Mouse (Mus musculus) frontal cortex, adult (tissue): ENCODE results near the gene Znhit2.

Source experiments
- ATAC-seq: cut with Nextera tagmentation; 2 replicates; pipeline ENCODE4 v1.9.2; 2017; ENCODE audit warnings: mild to moderate bottlenecking, moderate library complexity, mixed read lengths; ENCODE audit not compliant: low TSS enrichment

Znhit2 gene

DNA sequence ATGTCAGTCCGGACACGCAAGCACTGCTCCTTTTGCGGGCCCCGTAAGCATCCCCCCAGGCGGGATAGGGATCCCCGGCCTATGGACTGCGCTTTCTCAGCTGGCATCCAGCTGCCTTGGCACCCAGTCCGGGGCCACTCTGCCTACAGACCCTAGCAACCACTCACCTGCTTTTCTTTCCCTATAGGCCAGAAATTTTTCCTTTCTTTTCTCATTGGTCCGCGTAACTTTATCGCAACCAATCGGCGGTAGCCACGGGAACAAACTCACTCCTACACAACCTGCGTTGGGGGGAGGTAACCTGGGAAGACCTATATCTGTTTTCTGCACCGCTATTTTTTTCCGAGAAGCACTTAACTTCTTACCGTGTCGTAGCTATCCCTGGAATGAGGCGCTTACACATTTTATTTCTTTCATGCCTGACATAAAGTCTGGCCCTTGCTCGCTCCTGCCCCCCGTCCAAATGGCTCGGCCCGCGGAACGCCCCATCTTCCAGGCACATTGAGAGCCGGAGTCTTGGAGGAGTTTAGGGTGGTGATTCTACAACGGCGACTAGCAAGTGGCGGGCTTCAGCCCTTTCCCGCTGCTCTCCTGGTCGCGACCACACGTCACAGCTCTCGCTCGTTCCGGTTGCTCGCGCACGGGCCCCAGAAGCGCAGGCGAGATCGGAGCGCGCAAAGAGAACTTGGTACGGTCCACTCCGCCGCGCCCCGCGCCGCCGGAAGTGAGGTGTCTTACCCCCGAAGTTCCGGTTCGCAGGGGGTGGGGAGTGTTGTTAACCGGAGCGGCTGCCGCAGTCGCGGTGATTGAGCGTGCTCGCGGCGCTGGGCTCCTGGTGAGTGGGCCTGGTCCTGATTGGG lies 14.5 kb upstream of the Znhit2 start, which contains the start of gene Syvn1:
Gene Syvn1 (plus strand): TSS at position 283 of the 860 bp plus-strand sequence.
- ATAC-seq, result peak; percentile 86

DNA sequence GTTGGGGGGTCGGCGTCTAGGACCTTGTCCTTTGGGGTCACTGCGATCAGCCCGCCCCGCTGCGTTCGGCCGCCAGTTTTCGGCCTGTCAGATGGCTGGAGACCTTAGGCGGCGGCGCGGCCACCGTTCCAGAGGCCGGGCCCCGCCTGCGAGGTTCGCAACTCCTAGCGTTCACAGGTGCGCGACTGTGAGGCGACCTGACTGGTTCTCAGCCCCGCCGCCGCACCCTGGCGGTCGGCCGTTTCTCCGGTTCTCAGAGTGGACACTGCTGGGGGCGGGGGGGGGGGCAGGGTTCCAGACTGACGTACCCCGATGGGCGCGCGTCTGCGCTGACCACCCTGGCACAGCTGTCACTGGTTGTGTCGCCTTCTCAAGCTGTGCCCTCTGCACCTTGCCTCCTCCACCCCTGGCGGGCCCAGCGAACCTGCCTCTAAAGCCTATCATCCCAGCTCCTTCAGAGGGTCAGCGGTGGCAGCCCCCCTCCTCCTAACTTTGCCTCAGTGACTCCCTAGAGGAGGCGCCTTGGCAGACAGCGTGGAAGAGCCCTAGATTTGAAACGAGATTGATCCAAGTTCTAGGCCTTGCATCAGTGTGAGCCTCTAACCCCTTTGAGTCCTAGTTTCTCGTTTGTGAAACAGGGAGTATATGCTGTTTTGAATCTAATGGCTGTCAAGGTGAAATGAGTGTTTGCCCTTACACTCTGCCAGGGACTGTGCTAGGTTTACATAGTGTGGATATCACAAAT lies 13.7 kb upstream of the Znhit2 start:
- ATAC-seq, result no peak

DNA sequence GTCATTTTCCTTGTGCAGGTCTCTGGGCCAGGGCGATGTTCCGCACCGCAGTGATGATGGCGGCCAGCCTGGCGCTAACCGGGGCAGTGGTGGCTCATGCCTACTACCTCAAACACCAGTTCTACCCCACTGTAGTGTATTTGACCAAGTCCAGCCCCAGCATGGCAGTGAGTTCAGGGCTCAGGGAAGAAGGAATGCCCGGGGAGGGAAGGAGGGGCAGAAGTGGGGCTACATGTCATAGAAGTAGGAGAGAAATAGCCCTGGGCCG lies 13.2 kb upstream of the Znhit2 start:
- ATAC-seq, result no peak

DNA sequence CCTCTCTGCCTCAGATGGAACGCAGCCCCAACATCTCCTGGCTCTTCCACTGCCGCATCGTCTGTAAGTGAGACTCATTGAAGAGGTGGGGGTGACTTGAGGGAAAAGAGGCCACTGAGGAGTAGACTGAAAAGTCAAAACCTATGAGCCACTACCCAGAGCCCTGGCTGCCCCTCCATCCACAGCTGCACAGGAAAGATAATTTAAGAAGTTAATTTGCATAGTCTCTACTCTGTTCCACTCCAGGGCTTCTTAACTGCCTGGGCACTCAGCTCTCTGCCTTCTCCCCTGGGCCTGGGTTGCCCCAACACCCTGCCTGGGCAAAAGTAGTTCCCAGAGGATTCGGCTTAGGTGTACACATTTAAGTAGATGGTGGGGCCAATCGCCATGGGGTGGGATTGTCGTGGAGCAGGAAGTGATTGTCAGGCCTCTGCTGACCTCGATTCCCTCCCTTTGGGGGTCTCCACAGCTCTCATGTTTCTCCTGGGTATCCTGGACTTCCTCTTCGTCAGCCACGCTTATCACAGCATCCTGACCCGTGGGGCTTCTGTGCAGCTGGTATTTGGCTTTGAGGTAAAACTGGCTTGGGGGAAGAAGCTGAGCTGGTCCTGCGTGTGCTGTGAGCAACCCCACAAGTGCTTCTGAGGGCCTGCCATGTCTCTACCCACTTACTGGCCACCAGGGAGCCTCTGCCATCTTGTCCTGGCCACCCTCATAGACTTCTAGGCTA lies 12.1 kb upstream of the Znhit2 start:
- ATAC-seq, result no peak

DNA sequence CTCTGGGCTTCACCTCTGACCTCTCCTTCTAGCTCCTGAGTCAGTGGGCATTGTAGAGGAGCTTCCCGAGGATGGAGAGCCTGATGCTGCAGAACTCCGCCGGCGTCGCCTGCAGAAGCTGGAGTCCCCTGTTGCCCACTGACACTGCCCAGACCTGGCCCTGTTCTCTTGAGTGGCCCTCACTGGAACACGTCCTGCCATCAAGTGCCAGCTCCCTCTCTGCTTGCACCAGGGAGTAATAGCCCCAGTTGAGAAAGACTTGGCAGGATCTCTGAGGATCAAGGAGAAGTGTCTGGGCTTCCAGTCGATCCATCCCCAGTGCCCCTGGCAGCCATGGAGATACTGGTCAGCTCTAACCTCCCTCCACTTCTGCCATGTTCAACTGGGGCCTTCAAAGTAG lies 8.5 kb upstream of the Znhit2 start:
- no peak for ATAC-seq

DNA sequence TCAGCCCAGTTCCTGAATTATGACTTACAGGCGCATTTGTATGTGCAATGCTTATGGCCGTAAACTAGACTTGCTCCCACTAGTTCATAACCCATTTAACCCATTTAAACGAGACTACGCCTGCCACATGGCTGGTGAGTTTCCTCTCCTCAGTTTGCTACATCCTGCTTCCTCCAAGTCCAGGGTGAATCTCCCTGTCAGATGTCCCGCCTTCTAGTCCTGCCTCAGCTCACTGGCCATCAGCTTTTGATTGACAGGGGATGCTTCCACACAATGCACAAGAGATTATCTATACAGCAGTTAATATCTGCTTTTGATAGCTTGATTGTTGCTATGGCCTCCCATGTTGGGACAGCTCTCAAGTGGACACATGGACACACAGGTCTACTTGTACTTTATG lies 6.7 kb upstream of the Znhit2 start:
- no peak for ATAC-seq

DNA sequence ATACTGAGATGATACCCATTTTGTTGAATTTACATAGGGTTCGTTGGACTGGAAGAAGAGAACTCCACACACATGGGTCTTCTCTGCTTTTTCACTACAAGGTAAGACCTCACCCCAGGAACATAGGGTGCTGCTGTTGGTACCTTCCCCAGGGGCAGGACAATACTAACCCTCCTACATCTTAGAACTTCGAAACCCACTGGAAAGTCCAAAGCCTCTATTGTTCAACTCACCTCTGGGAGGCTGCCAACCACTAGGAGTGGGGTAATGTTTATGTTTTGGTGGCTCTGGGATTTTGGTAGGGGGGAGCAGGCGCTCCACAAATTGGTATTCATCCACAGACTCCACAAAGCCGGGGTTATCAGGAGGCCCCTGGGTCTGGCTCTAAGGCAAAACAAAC lies 4.3 kb upstream of the Znhit2 start:
- ATAC-seq, result no peak

DNA sequence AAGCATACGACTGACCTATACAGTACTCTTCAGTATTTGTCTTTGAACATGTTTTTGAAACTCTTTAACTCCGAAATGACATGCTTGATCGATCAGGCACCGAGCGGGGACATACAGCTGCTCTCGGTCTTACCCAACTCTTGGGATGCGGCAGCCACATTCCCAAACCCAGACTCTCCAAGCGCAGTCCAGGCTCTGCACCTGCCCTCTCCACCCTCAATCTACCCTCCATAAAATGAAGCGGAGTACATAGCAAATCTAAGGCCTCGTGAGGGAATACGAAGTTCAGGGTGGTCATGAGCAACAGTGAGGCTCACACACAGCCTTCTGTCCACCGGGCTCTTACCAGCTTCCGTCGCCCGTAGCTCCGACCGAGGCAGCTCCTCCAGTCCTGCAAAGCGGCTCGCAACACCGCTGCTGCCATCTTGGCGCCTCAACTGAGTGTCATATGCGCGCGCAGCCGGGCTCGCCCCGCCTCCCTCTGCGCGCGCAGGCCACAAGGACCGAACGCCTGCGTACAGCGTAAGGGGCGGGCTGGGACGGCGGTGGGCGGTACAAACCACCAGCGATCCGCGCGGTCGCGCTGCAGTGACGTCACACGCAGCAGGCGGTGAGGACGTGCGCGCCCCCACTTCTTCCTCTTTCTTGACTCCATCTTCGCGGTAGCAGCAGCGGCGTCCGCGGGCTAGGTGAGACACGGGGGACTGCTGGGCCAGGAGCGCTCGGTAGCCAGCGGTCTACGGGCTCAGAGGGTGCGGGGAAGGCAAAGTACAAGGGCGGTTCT lies 3.5 kb upstream of the Znhit2 start, which contains the start of the genes Mrpl49 and Fau:
Gene Mrpl49 (minus strand): TSS at position 473 of the 784 bp plus-strand sequence.
Gene Fau (plus strand): TSS at position 532 of the 784 bp plus-strand sequence.
- peak; percentile 76 for ATAC-seq

DNA sequence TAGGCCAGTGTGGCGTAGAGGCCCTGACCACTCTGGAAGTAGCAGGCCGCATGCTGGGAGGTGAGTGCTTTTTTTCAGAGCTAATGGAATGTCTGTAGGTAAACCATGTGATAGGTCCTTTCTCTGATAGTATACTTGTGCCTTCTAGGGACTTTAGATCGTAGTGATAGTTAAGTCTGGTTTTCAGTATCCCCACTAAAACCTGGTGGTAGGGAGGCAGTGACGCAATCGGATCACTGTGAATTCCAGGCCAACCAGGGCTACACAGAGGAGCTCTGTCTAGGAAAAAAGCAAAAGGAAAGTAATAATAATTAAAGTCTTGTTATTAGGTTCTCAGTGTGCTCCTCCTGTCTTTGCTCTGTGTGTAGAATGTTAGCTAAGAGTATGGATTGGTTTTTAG lies 2.5 kb upstream of the Znhit2 start:
- no peak for ATAC-seq

DNA sequence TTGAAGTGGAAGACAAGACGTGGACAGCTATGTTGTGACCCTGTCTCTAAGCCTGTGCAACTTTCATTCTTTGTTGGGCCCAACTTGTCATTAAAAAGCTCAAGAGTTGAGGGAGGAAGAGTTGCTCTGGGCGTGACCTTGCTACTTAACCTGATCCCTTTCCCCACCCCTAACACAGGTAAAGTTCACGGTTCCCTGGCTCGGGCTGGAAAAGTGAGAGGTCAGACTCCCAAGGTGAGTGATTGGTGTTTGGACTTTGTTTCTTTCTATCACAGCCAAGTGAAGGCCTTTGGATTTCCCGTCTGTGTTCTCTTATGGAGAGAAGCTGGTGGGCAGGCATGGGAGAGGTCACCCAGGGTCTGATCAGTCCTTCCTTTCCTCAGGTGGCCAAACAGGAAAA lies 2.0 kb upstream of the Znhit2 start:
- no peak for ATAC-seq

DNA sequence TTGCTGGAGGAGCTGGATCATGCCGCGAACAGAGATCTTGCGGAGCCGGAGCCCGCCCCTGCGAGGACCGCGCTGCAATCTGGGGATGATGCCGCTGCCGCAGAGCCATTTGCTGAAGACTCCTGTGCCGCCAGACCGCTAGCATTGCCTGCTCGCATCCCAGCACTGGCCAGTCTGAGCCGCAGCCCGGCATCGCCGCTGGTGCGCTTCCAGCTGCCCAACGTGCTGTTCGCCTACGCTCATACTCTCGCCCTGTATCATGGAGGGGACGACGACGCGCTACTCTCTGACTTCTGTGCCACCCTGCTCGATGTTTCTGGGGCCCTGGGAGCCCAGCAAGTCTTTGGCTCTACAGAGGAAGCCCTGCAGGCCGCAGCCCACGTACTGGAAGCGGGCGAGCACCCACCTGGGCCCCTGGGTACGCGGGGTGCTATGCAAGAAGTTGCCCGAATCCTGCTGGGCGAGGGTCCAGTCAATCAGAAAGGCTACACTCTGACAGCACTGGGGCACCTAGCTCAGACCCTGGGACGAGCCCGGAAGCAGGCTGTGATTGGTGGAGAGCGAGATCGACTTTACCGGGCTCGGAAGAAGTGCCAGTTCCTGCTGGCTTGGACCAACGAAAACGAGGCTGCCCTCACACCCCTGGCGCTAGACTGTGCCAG lies 780 bp downstream of the Znhit2 start:
- no peak for ATAC-seq

DNA sequence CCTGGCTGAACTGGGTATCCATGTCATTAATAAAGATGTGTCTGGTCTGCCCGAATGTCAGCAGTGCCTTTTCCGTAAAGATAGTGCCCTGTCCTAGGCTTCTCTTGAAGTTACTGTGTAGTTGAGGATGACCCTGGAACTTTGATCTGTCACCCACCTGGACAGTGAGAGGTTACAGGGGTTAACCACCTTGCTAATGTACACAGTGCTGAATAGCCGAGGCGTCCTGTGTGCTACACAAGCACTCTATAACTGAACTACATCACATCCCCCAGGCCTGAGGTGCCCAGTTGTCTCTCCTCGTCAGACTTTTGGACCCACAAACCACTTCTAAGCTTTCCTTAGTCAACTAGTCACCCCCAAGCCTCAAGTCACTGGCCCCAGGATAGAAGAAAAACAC lies 1.4 kb downstream of the Znhit2 start:
- no peak for ATAC-seq

DNA sequence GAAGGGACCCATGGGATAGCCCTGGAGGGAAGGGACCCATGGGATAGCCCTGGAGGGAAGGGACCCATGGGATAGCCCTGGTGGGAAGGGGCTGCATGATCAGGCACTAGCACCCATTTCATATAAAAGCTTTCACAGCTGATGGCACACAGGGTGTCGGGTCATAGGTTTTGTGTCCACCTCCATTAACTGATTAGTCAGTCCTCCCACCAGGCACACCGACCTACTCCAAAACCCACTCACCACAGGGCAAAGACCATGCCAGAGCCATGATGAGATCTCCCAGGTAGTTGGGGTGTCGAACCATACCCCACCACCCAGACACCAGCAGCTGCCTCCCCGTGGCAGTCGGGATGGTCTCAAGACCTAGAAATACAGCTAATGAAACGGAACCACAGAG lies 2.1 kb downstream of the Znhit2 start:
- no peak for ATAC-seq

DNA sequence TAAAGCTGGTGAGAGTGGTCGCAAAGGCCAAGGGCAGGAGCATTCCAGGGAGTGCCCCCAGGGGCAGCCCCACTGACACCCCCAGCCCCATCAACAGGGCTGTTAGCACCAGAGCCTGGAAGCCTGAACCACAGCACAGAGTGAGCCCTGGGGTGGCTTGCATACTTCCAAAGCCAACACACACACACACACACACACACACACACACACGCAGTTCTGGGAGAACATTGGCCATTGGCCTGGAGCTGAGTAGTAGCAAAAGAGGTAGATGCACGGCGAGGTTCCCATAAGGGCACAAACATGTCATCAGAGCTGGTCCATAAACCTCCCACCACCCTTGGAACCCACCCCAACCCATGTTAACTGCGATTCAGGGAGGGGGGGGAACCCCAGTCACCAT lies 5.6 kb downstream of the Znhit2 start:
- ATAC-seq, result no peak

DNA sequence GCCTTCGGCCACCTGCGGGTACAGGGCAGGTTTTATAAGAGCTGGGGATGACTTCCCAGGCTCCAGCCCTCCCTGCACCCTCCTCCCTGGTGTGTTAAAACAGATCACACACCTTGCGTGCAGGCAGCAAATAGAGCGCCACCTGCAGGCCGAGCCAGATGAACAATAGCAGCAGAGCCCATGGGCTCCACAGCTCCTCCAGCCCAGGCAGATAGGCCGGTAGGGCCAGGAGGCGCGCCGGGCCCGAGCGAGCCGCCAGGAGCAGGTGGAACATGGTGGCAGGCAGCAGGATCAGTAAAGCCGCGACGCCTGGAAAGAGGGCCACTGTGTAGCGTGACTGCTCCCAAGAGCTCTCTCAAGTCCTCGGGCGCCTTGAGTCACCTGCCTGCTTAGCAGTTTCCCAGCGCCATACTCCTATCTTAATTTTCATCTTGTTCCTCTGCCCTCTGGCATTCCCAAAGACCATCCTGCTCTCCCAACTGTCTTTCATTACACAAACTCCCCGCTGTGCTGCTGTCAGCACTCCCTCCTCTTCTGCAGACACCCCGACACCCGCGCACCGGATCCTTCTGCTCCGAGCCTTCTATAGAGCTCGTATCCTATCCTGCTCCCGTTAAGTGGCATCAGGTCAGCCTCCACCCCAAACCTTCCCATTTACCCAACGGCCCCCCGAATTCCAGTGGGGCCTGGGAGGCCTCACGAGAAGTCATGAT lies 6.2 kb downstream of the Znhit2 start:
- peak; percentile 71 for ATAC-seq

DNA sequence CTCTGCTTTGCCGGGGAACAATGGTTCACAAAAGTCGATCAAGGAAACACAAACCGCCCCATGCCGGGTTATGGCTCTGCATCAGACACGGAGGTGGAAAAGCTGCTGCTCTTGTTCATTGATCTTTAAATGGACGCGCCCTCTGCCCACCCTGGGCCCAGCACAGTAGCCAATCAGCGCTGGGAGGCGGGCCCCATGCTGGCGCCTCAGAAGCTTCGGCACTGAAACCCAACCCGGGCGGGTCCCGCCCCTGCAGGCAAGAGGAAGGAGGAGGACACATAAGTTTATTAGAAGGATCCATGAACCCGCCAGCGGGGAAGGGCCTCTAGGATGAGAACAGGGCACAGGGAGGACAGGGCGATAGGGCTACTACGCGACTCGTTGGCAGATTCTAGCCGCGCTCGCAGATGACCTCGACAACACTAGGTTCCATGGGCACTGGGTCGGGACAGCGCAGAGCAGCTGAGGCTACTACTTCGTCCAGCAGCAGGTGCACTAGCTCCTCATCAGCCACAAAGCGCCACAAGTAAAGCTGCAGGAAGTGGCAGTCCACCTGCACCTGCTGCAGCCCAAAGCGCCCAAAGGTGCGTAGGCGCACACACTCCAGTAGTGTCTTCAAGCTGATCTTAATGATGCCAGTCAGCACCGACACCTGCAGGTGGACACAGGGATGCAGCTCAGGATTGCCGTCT lies 6.9 kb downstream of the Znhit2 start, which contains the start of gene Tm7sf2:
Gene Tm7sf2 (minus strand): TSS at position 650 of the 692 bp plus-strand sequence.
- ATAC-seq, result peak; percentile 86

DNA sequence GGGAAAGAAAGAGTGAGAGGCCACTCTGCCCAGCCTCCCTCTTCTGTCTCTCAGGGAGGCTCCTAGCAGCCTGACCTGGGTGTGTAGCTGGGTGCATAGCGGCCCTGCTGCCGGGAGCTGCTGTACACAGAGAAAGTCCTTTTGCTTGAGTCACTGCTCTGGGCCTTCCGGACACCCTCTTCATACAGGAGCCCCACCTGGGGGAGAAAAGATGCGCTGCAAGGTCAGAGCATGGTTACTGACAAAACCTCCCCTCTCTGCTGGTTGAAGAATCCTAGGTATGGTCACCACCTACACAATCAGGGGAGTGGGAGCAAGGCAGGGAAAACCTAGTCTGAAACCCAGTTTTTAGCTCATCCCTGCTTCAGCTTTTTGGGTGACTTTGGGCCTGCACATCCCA lies 8.0 kb downstream of the Znhit2 start:
- ATAC-seq, result no peak

DNA sequence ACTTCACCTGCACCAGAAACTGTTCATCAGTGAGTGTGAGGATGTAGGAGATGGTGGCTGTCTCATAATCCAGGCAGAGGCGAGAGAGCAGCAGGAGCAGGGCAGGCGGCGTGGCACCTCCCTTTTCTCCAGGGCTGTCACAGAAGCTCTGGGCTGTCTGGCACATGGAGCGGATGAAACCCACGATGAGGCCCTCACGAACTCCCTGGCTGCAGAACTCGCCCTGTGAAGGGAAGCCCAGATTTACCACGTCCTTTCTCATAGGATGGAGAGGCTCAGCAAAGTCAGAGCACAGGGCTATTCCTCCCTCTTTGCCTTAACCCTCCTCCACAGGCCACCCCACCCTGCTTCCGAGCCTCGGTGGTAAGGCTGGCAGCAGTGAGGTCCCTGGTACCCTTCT lies 8.9 kb downstream of the Znhit2 start:
- ATAC-seq, result no peak

DNA sequence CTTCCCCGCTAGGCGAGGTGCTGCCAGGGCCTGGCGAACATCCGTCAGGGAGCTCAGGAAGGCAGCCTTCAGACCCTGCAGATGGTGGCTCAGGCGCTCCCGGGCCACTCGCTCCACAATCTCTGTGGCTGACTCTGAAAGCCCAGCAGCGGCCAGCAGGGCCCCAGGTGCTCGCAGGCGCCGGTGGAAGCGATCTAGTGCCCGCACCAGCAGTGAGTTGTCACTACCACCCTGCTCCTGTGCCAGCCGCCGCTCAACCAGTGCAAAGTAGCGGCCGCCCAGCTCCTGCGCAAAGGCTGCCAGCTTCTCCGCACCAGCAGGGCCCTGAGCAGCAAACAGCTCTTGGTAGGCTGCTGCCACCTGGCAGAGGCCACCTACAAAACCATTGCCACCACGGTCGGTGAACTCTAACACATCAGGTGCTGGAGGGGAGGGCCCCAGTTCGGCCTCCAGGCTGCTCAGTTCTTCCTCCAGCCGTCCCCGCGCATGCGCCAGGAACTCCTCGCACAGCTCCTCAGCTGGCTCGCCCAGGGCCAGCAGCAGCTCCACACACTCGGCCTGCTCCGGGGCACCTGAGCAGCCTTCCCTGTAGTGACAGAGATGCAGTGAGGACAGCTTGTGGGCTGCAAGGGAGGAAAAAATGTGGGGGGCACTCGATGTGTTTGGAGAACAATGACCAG lies 9.7 kb downstream of the Znhit2 start:
- no peak for ATAC-seq
